Mouse (Mus musculus) CD4-positive naive resting alpha-beta T cell, adult 76 days (primary cell): Measurements from ENCODE around the gene Gm4181. TPM values are rescaled to one million over a fixed set of nuclear protein-coding genes. Genes with fewer than 3 reads are reported as not detected.

Experiments used
- total RNA-seq: library from RNA; stranded (reverse); gene quantifications from one replicate; pipeline ENCODE4 v1.2.4, GENCODE M21; 2023

Gene Gm4181
- total RNA-seq, result not detected

GRCm38 (mm10) chr14:51635566-51635965 lies at the start of gene Gm4181:
Gene Gm4181 (minus strand): TSS chr14:51635666.

GRCm38 (mm10) chr14:51611210-51611609 lies 24.3 kb downstream of the Gm4181 start, which contains the start of gene Gm17078:
Gene Gm17078 (minus strand): TSS chr14:51611310.

GRCm38 (mm10) chr14:51592039-51592438 lies 43.4 kb downstream of the Gm4181 start, which contains the start of gene Gm17174:
Gene Gm17174 (minus strand): TSS chr14:51592139.

Other genes starting within 250 kb of the Gm4181 start
- gene Vmn2r88, start 224.8 kb downstream of the Gm4181 start, total RNA-seq, result not detected
- not detected for gene Vmn2r89, start 183.8 kb downstream of the Gm4181 start, total RNA-seq
- gene Gm5622, start 82.9 kb downstream of the Gm4181 start, total RNA-seq, result not detected
- gene Gm17175, start 61.6 kb downstream of the Gm4181 start, total RNA-seq, result not detected
- not detected for gene Gm17174, start 43.5 kb downstream of the Gm4181 start, total RNA-seq
- not detected for gene Gm17078, start 24.4 kb downstream of the Gm4181 start, total RNA-seq
- not detected for gene Gm17079, start 59.8 kb upstream of the Gm4181 start, total RNA-seq
- gene Gm5800, start 81.5 kb upstream of the Gm4181 start, total RNA-seq, result not detected
- gene Ang4, start 137.9 kb upstream of the Gm4181 start, total RNA-seq, result not detected
- gene AY358078, start 164.4 kb upstream of the Gm4181 start, total RNA-seq, result not detected
- not detected for gene Ear6, start 218.0 kb upstream of the Gm4181 start, total RNA-seq
- gene Mettl17, start 249.2 kb upstream of the Gm4181 start, total RNA-seq, result 51.4 TPM